Mouse (Mus musculus) telencephalon, adult 2 months (tissue): Measurements from ENCODE around the gene Ociad2.
A peak's percentile ranks its signal among the peaks of the same experiment; 100 is the strongest.

Experiments used
- DNase-seq: peaks from one replicate; pipeline ENCODE4 v3.0.0-alpha.2; 2011; ENCODE audit warnings: low read depth, low spot score

Ociad2 gene

DNA sequence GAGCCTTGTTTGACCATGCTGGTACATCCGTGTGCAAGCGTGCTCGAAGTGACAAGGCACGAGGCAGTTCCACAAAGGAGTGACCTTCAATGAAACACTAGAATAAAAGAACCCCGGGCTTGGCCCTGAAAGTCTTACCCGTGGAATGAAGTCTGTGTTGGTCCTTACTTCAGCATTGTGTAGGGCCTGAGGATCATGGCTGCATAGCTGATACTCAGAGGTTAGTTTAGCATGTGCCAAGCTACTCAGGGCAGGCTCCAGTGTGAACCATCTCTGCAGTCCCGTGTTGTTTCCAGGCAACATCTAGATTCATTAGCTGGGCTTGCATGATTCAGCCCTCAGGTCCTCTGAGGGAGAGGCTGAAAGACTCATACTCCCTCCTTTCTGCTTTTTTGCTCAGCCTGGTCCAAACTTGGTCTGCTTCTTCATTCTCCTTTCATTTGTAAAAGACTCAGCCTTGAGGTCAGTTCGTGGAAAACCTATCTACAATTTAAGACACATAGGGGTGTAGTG is at the start of gene Ociad2:
Gene Ociad2 (minus strand): TSS at position 306 of the 513 bp plus-strand sequence.
- no peak for DNase-seq

DNA sequence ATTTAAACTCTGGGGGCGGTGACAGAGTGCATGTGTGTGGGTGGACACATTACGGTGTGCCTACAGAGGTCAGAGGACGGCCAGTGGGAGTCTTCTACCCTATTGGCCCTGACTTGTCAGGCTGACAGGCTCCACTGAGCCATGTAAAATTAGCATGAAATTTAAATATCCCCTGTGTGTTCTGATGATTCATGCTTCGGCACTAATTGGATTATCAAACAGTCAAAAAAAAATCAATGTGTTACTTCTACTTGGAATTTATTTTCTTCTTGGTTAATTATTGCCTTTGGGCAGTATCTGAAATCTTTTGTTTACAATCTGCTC is 42.8 kb upstream of the Ociad2 start:
- no peak for DNase-seq

DNA sequence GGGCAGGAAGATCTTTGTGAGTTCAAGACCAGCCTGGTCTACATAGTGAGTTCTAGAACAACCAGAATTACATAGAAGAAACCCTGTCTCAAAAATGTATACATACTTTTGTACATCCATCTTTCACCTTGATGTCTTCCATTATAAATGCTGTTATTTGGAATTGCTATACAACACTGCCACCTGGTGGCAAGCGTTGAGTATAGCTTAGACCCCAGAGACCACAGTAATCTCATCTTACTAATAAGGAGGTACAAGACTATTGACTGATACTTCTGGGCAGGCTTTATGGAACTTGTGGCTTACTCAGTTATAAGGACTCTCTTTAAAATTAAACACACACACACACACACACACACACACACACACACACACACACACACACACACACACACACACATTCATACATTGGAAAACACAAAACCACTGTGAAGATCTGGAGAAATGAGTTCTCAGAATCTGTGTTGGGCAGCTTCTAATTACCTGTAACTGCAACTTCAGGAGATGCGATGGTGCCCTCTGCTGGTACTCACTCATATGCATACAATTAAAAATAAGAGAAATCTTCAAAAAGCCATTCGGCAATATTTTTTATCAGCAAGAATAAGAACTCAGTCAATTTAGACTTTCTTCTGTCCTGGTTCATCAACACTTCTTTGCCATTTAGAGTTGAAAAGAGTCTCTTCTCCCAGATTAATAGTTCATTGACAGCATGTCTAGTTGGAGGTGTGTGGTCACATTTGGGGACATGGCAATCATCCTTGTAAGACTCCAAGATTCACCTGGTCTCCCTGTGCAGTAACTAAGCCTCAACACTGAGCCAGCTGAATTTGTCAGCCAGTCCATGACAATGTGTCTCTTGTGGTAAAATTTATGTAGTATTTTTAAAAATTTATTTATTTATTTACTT is 42.2 kb upstream of the Ociad2 start:
- no peak for DNase-seq

GRCm38 (mm10) chr5:73381976-73382540 is 41.2 kb upstream of the Ociad2 start:
- DNase-seq, result no peak

- DNase-seq, result no peak
Measured at GRCm38 (mm10) chr5:73381510-73381909, 40.7 kb upstream of the Ociad2 start.

GRCm38 (mm10) chr5:73380829-73381228 is 40.0 kb upstream of the Ociad2 start:
- no peak for DNase-seq

DNA sequence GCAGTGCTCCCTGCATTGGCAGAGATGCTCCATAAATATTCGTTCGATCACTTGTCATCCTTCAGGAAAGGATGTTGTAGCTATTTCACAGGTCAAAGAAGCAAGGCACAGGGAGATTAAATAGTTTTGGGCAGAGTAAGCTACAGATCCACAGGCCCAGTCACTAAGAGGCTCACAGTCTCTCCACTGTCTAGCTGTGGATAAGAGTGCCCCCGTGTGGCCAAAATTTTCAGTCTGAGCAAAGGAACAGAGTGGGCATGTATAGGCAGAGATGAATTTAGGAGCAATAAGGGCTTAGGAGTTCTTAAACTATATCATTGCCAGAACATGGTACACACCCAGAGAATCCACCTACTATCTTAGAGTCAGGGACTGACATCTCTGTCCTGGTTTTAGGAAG is 39.1 kb upstream of the Ociad2 start:
- DNase-seq, result no peak

DNA sequence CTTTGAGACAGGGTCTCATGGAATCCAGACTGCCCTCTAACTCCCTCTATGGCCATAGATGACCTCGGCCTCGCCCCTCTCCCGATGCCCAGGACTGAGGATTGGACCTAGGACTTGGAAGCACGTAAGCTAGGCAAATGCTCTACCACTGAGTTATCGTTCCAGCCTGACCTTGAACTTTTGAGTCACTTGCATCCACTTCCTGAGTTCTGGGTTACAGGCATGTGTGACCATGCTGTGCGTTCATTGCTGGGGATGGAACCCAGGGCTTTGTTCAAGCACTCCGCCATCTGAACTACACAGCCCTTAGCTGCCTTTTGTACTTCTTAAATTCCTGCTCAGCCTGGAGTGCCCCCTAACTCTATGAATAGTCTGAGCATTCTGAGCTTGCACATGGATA is 35.7 kb upstream of the Ociad2 start:
- DNase-seq, result no peak

- no peak for DNase-seq
Measured at GRCm38 (mm10) chr5:73376041-73376440, 35.2 kb upstream of the Ociad2 start.

DNA sequence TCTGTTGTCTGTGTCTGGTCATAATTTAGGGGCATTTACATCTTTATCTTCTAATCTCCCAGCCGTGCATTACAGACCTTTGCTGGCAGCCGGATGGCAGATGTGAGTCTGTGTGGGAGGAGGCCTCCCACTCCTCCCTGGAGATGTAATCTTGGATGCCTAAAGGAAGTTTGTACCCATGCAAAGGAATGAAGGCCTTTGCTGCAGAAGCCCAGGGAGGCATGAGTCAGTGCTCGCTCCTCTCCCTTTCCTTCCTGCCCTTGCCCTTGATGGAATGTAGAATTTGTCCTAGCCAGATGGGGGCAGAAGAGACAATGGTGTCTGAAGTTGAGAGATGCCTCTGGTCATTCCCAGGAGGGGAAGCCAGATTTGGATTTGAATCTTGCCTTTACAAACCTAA is 32.4 kb upstream of the Ociad2 start:
- DNase-seq, result no peak

- DNase-seq, result no peak
Measured at GRCm38 (mm10) chr5:73372601-73373000, 31.8 kb upstream of the Ociad2 start.

- no peak for DNase-seq
Measured at GRCm38 (mm10) chr5:73369731-73370130, 28.9 kb upstream of the Ociad2 start.

DNA sequence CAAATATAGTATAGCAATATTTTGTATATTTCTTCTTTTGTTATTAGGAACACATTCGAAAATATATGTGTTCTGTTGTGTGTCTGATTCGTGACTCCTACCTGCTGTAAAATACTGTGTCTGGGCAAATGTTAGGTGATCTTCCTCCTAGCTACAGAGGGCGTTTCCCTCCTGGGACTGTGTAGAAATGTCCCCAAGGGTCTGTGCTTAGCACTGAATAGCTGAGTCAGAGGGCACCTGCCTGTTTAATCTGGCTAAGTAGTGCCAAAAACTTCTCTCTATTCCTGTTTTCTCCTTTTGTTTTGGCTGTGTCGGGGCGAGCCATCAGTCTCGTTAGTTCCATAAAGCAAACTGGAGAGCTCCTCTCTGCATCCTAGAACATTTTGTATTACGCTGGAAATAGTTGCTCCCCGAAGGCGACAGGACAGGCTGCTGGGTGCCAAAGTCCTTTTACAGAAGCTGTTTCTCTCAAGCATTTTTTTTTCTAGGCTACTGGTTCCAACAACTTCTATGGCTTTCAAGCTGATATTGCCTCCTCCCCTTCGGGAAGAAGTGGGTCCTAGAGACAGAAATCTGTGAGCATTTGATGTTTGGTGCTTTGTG is 28.1 kb upstream of the Ociad2 start:
- peak; percentile 64 for DNase-seq

GRCm38 (mm10) chr5:73367906-73368305 is 27.1 kb upstream of the Ociad2 start:
- DNase-seq, result no peak

- no peak for DNase-seq
Measured at GRCm38 (mm10) chr5:73364107-73364864, 23.5 kb upstream of the Ociad2 start.

- no peak for DNase-seq
Measured at GRCm38 (mm10) chr5:73362791-73363190, 22.0 kb upstream of the Ociad2 start.

GRCm38 (mm10) chr5:73362338-73362737 is 21.5 kb upstream of the Ociad2 start:
- DNase-seq, result no peak

GRCm38 (mm10) chr5:73360240-73360639 is 19.4 kb upstream of the Ociad2 start:
- DNase-seq, result no peak

DNA sequence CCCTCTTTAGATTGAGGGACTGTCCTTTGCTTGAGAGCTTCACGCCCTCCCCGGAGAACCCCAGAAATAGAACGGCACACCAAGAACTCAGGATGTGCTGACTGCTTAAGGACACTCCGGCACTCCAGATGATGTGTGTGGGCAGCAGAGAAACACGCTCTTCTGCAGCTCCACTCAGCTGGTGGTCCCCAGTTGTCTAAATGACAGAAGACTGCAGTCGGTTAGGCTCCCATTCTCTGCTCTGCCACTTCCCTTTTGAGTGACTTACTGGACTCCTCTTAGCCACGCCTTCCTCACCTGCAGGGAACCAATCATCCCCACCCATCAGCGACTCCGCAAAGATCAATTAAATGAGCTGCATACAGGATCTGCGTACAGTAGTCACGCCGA is 18.9 kb upstream of the Ociad2 start:
- DNase-seq, result peak; percentile 93

DNA sequence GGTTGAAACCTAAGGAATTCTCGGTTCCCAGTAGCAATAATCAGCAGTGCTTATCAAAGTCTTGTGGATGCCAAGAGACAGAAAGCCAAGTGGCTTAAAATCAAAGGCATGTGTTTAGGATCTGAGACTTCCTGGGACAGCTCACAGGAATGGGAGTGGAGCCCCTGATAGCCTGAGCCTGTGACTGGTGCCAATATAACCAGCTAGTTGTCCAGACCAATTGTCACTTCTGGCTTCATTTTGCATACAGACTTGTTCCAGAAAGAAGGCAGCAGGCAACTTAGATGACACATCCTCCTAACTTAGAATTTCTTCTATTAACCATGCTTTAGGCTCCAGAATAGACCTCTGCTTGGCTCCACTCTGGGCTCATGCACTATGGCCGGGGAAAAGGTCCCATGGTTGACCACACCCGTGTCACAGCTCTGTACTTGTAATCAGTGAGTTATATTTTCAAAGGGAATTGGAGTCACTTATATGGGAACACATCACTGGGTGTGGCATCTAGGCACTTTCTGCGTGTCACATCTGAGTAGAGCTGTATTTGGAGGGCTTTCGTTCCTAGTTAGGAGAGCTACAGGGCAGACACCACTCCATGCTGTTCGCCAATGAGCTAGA is 18.4 kb upstream of the Ociad2 start:
- no peak for DNase-seq

GRCm38 (mm10) chr5:73355393-73355792 is 14.6 kb upstream of the Ociad2 start:
- DNase-seq, result no peak

DNA sequence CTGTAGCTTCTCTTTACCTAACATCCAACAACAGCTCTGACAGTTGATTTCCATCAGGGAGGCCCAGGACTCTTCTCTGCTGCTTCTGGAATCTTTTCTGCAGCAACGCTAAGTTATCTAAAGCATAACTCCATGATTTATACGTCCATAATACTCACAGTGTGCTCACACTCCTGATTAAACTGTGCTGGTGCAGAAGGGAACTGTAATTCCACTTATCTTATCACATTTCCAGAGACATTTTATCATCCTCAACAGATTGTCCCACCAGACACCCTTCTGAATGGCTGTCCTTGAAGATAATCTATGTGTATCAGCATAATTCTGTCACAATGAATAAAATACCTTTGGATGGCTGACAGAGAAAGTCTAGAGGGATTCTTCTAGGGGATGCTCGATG is 13.2 kb upstream of the Ociad2 start:
- no peak for DNase-seq
